18 mouse cellular contexts compared by ENCODE assay signal in genomic region chr3:137289683-137289984, GRCm38 (mm10). TPM values are rescaled to one million over a fixed set of nuclear protein-coding genes. Genes with fewer than 3 reads are reported as not detected.
DNase-seq lines count a peak whose midpoint lies in the region; ATAC-seq lines count a peak whose summit lies in the region.
"Had no signal": no experiment of that assay in that cellular context is flagged by ENCODE, and none has a peak within 500 bp of the region (broad histone marks: within the 10 kb centered on the region; RNA-seq: fewer than 3 reads in every experiment).

No protein-coding gene starts in this region.

- no peak for ATAC-seq in heart, embryonic 12.5 days (ENCODE audit: insufficient number of reproducible peaks, low FRiP score)
- ATAC-seq in embryonic facial prominence, embryonic 13.5 days (ENCODE audit: insufficient number of reproducible peaks, insufficient read depth, low FRiP score, low TSS enrichment, low read depth), result no peak
- peak; percentile 15; the same call in 1 of the 2 replicates for ATAC-seq in neural tube, embryonic 13.5 days (ENCODE audit: low read depth)
- ATAC-seq: liver, postnatal 0 days had no signal

- 75% methylated on average over 3 of the region's 3 CpGs for WGBS in heart, embryonic 12.5 days
- 63% methylated on average over 3 of the region's 3 CpGs for WGBS in embryonic facial prominence, embryonic 13.5 days
- WGBS in limb, embryonic 10.5 days, result 61% methylated on average over 3 of the region's 3 CpGs
- WGBS in neural tube, embryonic 13.5 days, result 14% methylated on average over 3 of the region's 3 CpGs
- WGBS in midbrain, embryonic 10.5 days, result 88% methylated on average over 3 of the region's 3 CpGs

- no peak overlapping the region for H3K9ac ChIP-seq in heart, embryonic 12.5 days
- no peak overlapping the region for H3K9ac ChIP-seq in embryonic facial prominence, embryonic 13.5 days
- H3K9ac ChIP-seq in neural tube, embryonic 13.5 days, result no peak overlapping the region
- H3K9ac ChIP-seq: hindbrain, embryonic 14.5 days; liver, postnatal 0 days had no signal

- DNase-seq in heart, adult 8-10 months (ENCODE audit: low spot score), result no peak
- DNase-seq in limb, embryonic 10.5 days (ENCODE audit: low spot score), result peak; percentile 29
- DNase-seq in frontal cortex, postnatal 14 days (ENCODE audit: low spot score in 2 of 2), result no peak
- no peak for DNase-seq in midbrain, embryonic 10.5 days (ENCODE audit: low spot score)
- DNase-seq: adrenal gland, postnatal 36 days; cerebellum, adult 9-10 months; gastrocnemius, postnatal 25 days; kidney, adult 11 months; liver; liver, postnatal 0 days; lung, postnatal 14 days had no signal

- H3K36me3 ChIP-seq in heart, embryonic 12.5 days, result no peaks in the 10 kb centered on the region
- no peaks in the 10 kb centered on the region for H3K36me3 ChIP-seq in embryonic facial prominence, embryonic 13.5 days
- H3K36me3 ChIP-seq in limb, embryonic 10.5 days, result no peaks in the 10 kb centered on the region
- H3K36me3 ChIP-seq in neural tube, embryonic 13.5 days, result no peaks in the 10 kb centered on the region
- H3K36me3 ChIP-seq in midbrain, embryonic 10.5 days, result no peaks in the 10 kb centered on the region

- peak overlapping the region; percentile 25; the same call in 1 of the 2 replicates for H3K27ac ChIP-seq in heart, embryonic 12.5 days (ENCODE audit: poor library complexity, severe bottlenecking)
- peak overlapping the region; percentile 7; the same call in 1 of the 2 replicates for H3K27ac ChIP-seq in embryonic facial prominence, embryonic 13.5 days
- H3K27ac ChIP-seq in limb, embryonic 10.5 days, result no peak overlapping the region
- no peak overlapping the region for H3K27ac ChIP-seq in neural tube, embryonic 13.5 days (replicated peaks)
- no peak overlapping the region for H3K27ac ChIP-seq in midbrain, embryonic 10.5 days (replicated peaks)
- H3K27ac ChIP-seq: hindbrain, embryonic 14.5 days had no signal

- H3K27me3 ChIP-seq in heart, embryonic 12.5 days (replicated peaks), result no peaks in the 10 kb centered on the region
- no peaks in the 10 kb centered on the region for H3K27me3 ChIP-seq in embryonic facial prominence, embryonic 13.5 days
- H3K27me3 ChIP-seq in limb, embryonic 10.5 days (ENCODE audit: low read depth, poor library complexity, severe bottlenecking), result peaks cover 2% of the 10 kb centered on the region; the same call in 1 of the 2 replicates
- H3K27me3 ChIP-seq in neural tube, embryonic 13.5 days, result no peaks in the 10 kb centered on the region
- H3K27me3 ChIP-seq in midbrain, embryonic 10.5 days (ENCODE audit: low read depth, poor library complexity, severe bottlenecking), result no peaks in the 10 kb centered on the region

- peaks cover 5% of the 10 kb centered on the region; the same call in 1 of the 2 replicates for H3K4me1 ChIP-seq in heart, embryonic 12.5 days (replicated peaks)
- peaks cover 18% of the 10 kb centered on the region; the same call in 1 of the 2 replicates for H3K4me1 ChIP-seq in embryonic facial prominence, embryonic 13.5 days
- H3K4me1 ChIP-seq in limb, embryonic 10.5 days, result peaks cover 8% of the 10 kb centered on the region; the same call in 1 of the 2 replicates
- H3K4me1 ChIP-seq in neural tube, embryonic 13.5 days (replicated peaks), result peaks cover 14% of the 10 kb centered on the region
- H3K4me1 ChIP-seq in midbrain, embryonic 10.5 days, result no peaks in the 10 kb centered on the region

- no peak overlapping the region for H3K4me3 ChIP-seq in heart, embryonic 12.5 days
- H3K4me3 ChIP-seq in embryonic facial prominence, embryonic 13.5 days, result no peak overlapping the region
- no peak overlapping the region for H3K4me3 ChIP-seq in limb, embryonic 10.5 days
- H3K4me3 ChIP-seq in neural tube, embryonic 13.5 days, result no peak overlapping the region
- H3K4me3 ChIP-seq in midbrain, embryonic 10.5 days, result no peak overlapping the region
- H3K4me3 ChIP-seq: erythroblast, embryonic 14.5 days had no signal

- no peaks in the 10 kb centered on the region for H3K9me3 ChIP-seq in heart, embryonic 12.5 days (replicated peaks)
- no peaks in the 10 kb centered on the region for H3K9me3 ChIP-seq in embryonic facial prominence, embryonic 13.5 days
- no peaks in the 10 kb centered on the region for H3K9me3 ChIP-seq in limb, embryonic 10.5 days (replicated peaks)
- no peaks in the 10 kb centered on the region for H3K9me3 ChIP-seq in neural tube, embryonic 13.5 days
- no peaks in the 10 kb centered on the region for H3K9me3 ChIP-seq in midbrain, embryonic 10.5 days (replicated peaks)

- H3K4me2 ChIP-seq in heart, embryonic 12.5 days, result no peak overlapping the region
- H3K4me2 ChIP-seq in embryonic facial prominence, embryonic 13.5 days, result no peak overlapping the region
- H3K4me2 ChIP-seq in neural tube, embryonic 13.5 days, result no peak overlapping the region
- H3K4me2 ChIP-seq: heart, embryonic 11.5 days; hindbrain, embryonic 14.5 days had no signal

RNA-seq across cellular contexts. Expression of gene Emcn, which starts 51.2 kb away (rescaled TPM):
- polyA plus RNA-seq in heart, embryonic 12.5 days (2016; fragmentation: Nextera tagmentation; extraction: Ambion mirVana), result 73.8 and 75.8 TPM in 2 replicates
- 10 to 100 TPM; 39.7 to 50.7 (median 47.7) TPM for total RNA-seq in heart, adult 8-10 months (2022)
- 26.0 and 35.8 TPM in 2 replicates for polyA plus RNA-seq in embryonic facial prominence, embryonic 13.5 days (2015; fragmentation: Nextera tagmentation; extraction: Ambion mirVana)
- 26.4 and 29.6 TPM in 2 replicates for polyA plus RNA-seq in limb, embryonic 10.5 days (2016; fragmentation: Nextera tagmentation; extraction: Ambion mirVana)
- 19.9 and 20.5 TPM in 2 replicates for polyA plus RNA-seq in neural tube, embryonic 13.5 days (2015; fragmentation: Nextera tagmentation; extraction: Ambion mirVana)
- 17.7 and 26.6 TPM in 2 replicates for polyA plus RNA-seq in midbrain, embryonic 10.5 days (2016; fragmentation: Nextera tagmentation; extraction: Ambion mirVana)
- polyA plus RNA-seq: C2C12; erythroblast, embryonic 14.5 days had no signal

Comparison
In these comparisons a context has a peak if more than half of its experiments do, and no peak if none do; other contexts are left out.
1. H3K27ac ChIP-seq: peak in heart, embryonic 12.5 days (single experiment) and embryonic facial prominence, embryonic 13.5 days (single experiment); none in limb, embryonic 10.5 days (single experiment), neural tube, embryonic 13.5 days (single experiment) and midbrain, embryonic 10.5 days (single experiment).